Mouse (Mus musculus) brain, adult 10 weeks (tissue): ENCODE data around the gene Utp18. TPM values are rescaled to one million over a fixed set of nuclear protein-coding genes. Genes with fewer than 3 reads are reported as not detected.

Source experiments
- polyA plus RNA-seq: library from polyadenylated mRNA; stranded (reverse); fragments of 350-450 nt; fragmentation: Illumina TruSeq; extraction: RNeasy Lipid Tissue Mini Kit (QIAGEN cat#74804); gene quantifications from one replicate; pipeline ENCODE4 v1.2.3, GENCODE M21; 2015; ENCODE audit warnings: low read depth, low replicate concordance

Gene Utp18
- polyA plus RNA-seq, result 16.3 TPM

DNA sequence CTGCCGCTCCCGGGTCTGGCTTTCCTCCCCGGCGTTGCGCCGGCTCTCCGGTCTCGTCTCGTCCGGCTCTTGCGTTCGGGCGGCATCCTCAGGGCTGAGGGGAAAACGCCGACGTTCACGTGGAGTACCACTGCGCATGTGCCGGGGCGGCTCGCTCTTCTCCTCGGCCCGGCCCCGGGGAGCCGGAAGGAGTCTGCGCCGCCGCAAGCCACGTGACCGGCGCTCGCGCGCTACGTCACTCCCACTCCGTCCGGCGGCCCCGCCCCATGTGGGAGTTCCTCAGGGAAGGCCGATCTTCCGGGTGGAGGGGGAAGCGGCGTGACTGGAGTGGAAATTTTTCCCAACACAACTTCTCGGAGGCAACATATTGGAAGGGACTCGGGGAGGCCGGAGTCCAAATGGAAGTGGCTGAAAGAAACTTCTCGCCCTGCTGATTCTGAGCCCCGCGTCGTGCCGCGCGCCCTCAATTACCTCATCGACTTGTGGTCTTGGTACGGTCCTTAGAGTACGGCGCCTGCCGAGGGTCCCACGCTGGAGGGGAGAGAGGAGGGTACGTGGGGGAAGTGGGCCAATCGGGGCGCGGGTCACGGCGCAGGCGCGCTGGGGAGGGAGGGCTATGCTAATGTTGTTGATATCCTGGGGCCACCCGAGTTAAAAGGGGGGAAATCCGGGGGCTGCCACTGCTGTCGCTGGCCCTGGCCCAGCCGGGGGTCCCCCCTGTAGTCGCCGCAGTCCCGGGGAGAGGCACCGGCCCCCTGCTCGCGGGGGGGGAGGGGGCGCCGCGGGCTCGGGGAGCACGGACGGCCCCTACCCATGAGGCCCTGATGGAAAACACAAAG lies at the start of gene Utp18, which contains the start of gene Mbtd1:
Utp18 (minus strand) TSS at position 195 of the 839 bp plus-strand sequence.
Mbtd1 (plus strand) TSS at position 281 of the 839 bp plus-strand sequence.

Other genes with a start within 250 kb of the Utp18 start
- 16.0 TPM for gene Mbtd1, start 86 bp upstream of the Utp18 start, polyA plus RNA-seq
- gene Nme2, start 70.5 kb upstream of the Utp18 start, polyA plus RNA-seq, result 200 TPM
- 147 TPM for gene Gm20390, start 82.5 kb upstream of the Utp18 start, polyA plus RNA-seq
- gene Nme1, start 82.8 kb upstream of the Utp18 start, polyA plus RNA-seq, result 270 TPM
- 170 TPM for gene Spag9, start 110.3 kb upstream of the Utp18 start, polyA plus RNA-seq